Mouse (Mus musculus) G1E (cell line): ENCODE data around the gene Zscan12.

ENCODE experiments used
- CTCF ChIP-seq: IDR thresholded peaks from 2 replicates; pipeline ENCODE4 v1.5.1; 2012; ENCODE audit warnings: low read depth, low read length, inconsistent platforms, mixed read lengths
- GATA1 ChIP-seq: IDR thresholded peaks from 2 replicates; pipeline ENCODE4 v1.6.1; 2012; ENCODE audit warnings: borderline replicate concordance, low read length, inconsistent platforms, mixed read lengths
- POLR2AphosphoS5 ChIP-seq: IDR thresholded peaks from 2 replicates; pipeline ENCODE4 v1.6.1; 2012; ENCODE audit warnings: low read depth, low read length, inconsistent platforms; ENCODE audit not compliant: insufficient replicate concordance
- TAL1 ChIP-seq: conservative IDR thresholded peaks from 2 replicates; pipeline ENCODE4 v1.6.1; 2012; ENCODE audit warnings: low read depth, low read length, inconsistent platforms, mixed read lengths

- TF ChIP-seq CTCF: no peak
- TF ChIP-seq TAL1: no peak
- no peak for TF ChIP-seq POLR2AphosphoS5
- no peak for TF ChIP-seq GATA1
Observed at GRCm38 (mm10) chr13:21402848-21403247, 40.2 kb downstream of the Zscan12 start.
